Mouse (Mus musculus) C3H10T1/2 (cell line): ENCODE measurements around the gene Fgd2. TPM values are rescaled to one million over a fixed set of nuclear protein-coding genes. Genes with fewer than 3 reads are reported as not detected.

ENCODE experiments used
- polyA plus RNA-seq, 2 experiments: library from polyadenylated mRNA; unstranded; fragments of >200 nt; fragmentation: generic; extraction: Trizol; gene quantifications; one replicate each; pipeline ENCODE4 v1.2.1; 2012; ENCODE audit warnings: missing spikeins in 2 of 2

Gene Fgd2
- 1 to 10 TPM in 1 of 2 experiments, under 1 TPM in 1; 0.19 to 2.1 TPM for polyA plus RNA-seq

GRCm38 (mm10) chr17:29360761-29361221 is at the start of gene Fgd2:
Gene Fgd2, plus strand, starts transcription at chr17:29360914.

GRCm38 (mm10) chr17:29317380-29317779 is 43.3 kb upstream of the Fgd2 start, which contains the start of gene Pi16:
Gene Pi16, plus strand, starts transcription at chr17:29317680.

GRCm38 (mm10) chr17:29347645-29348256 is 13.0 kb upstream of the Fgd2 start, which contains the start of gene Mtch1:
Gene Mtch1, minus strand, starts transcription at chr17:29347934.

Other genes starting within 250 kb of the Fgd2 start
- under 1 TPM; 0.02 to 0.25 TPM for gene Rab44, start 246.8 kb upstream of the Fgd2 start, polyA plus RNA-seq
- under 1 TPM; 0.13 to 0.22 TPM for gene Cpne5, start 122.7 kb upstream of the Fgd2 start, polyA plus RNA-seq
- 10 to 100 TPM; 30.8 to 49.3 TPM for gene Ppil1, start 96.7 kb upstream of the Fgd2 start, polyA plus RNA-seq
- 100 to 1,000 TPM in 1 of 2 experiments, 10 to 100 TPM in 1; 57.7 to 148 TPM for gene BC004004, start 92.1 kb upstream of the Fgd2 start, polyA plus RNA-seq
- gene Pi16, start 43.2 kb upstream of the Fgd2 start, polyA plus RNA-seq = 10 to 100 TPM in 1 of 2 experiments, under 1 TPM in 1; 0.09 to 16.2 TPM
- 1,000 to 10,000 TPM in 1 of 2 experiments, 100 to 1,000 TPM in 1; 971 to 1,016 TPM for gene Mtch1, start 13.0 kb upstream of the Fgd2 start, polyA plus RNA-seq
- gene Pim1, start 129.8 kb downstream of the Fgd2 start, polyA plus RNA-seq = 1 to 10 TPM; 2.5 to 4.2 TPM
- not detected for gene Gm17657, start 188.7 kb downstream of the Fgd2 start, polyA plus RNA-seq
- gene Tbc1d22b, start 188.9 kb downstream of the Fgd2 start, polyA plus RNA-seq = 10 to 100 TPM in 1 of 2 experiments, 1 to 10 TPM in 1; 5.3 to 12.6 TPM
- gene Tmem217, start 191.5 kb downstream of the Fgd2 start, polyA plus RNA-seq = under 1 TPM in 1 of 2 experiments, not detected in 1; 0.05 TPM